Mouse (Mus musculus): ENCODE measurements at regions not wholly inside any gene's neighbourhood (a gene's known extent, or its start where the extent isn't known, plus 50 kb on each side); places are given as distances from the start of the nearest gene placed in this dataset.

- TF ChIP-seq CTCF (IDR thresholded peaks at IDR 0.05; ENCODE audit: extremely low read depth, insufficient read depth, low read length) (no peak), POLR2A (IDR thresholded peaks at IDR 0.05; ENCODE audit: extremely low read depth, insufficient read depth, low read length) (no peak)
Measured at GRCm38 (mm10) chr17:84121291-84121690, 66.5 kb downstream of the Zfp36l2 start.

Measured in cortical plate, adult 2 months (tissue).